Mouse (Mus musculus) thymus, adult 2 months (tissue): ENCODE measurements around the gene Ifna6.

Experiments used
- CTCF ChIP-seq: fragments of 200-500 bp; IDR thresholded peaks from 2 replicates; pipeline ENCODE4 v1.5.1; 2012; ENCODE audit warnings: mild to moderate bottlenecking, control low read depth, low read length, moderate library complexity, borderline replicate concordance; ENCODE audit not compliant: control insufficient read depth, poor library complexity, insufficient read depth; ENCODE audit errors: extremely low read depth
- POLR2A ChIP-seq: fragments of 200-500 bp; IDR thresholded peaks from 2 replicates; pipeline ENCODE4 v1.6.1; 2012; ENCODE audit warnings: mild to moderate bottlenecking, low read length, control low read depth, moderate library complexity; ENCODE audit not compliant: control insufficient read depth, poor library complexity, insufficient read depth; ENCODE audit errors: extremely low read depth

DNA sequence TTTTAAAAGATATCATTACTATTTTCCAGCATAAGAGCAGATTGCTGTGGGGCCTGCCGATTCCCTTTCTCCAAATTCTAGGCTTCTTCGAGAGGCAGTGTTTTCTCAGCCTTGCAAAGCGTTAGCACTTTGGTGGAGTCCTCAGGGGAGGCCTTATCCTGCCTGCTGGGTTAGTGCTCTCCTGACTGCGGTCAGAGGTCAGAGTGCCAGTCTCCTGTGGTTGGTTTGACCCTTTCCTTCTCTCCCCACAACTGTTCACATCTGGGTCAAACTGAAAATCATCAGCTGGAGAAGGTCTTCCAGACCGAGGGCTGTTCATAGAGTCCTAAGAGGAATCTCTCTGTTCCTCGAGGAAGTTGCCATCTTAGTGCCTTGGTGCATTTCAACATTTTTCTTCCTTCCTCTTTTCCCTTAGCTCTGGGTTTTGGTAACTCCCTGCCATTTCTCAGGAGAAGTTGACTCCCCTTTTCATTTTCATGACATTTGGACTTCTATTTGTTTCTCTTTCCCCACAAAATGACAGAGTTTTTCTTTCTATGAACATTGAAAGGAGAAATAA, 37.9 kb downstream of the Ifna6 start:
- TF ChIP-seq POLR2A (no peak), CTCF (no peak)
